Mouse (Mus musculus) embryo, embryonic 10.5 days (tissue): ENCODE measurements around the gene Rtel1.

ENCODE experiments used
- DNase-seq: peaks from one replicate; pipeline ENCODE4 v3.0.0-alpha.2; 2015; ENCODE audit warnings: low spot score

Rtel1 gene

GRCm38 (mm10) chr2:181319248-181320102 lies at the start of gene Rtel1:
Gene Rtel1, plus strand, starts transcription at chr2:181319739.
- DNase-seq = peak; percentile 95

DNA sequence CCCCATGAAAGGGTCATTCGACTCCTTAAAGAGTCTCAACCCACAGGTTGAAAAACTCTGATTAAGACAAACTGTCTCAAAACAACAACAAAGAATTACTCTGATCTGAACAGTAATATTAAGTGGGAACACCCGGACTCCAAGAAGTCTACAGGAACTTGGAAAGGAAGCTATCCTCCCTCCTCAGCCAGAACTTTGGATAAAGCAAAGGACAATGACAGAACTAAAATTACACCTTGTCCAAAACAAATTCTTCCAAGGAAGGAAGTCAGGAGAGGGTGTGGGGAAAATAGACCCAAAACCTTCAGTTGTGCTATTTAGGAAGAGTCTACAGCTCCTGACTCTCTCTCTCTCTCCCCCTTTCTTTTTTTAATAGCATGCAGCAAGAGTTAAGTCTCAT lies 47.4 kb upstream of the Rtel1 start:
- DNase-seq = no peak

GRCm38 (mm10) chr2:181273829-181274228 lies 45.7 kb upstream of the Rtel1 start:
- no peak for DNase-seq

- no peak for DNase-seq
Measured at GRCm38 (mm10) chr2:181274639-181275038, 44.9 kb upstream of the Rtel1 start.

DNA sequence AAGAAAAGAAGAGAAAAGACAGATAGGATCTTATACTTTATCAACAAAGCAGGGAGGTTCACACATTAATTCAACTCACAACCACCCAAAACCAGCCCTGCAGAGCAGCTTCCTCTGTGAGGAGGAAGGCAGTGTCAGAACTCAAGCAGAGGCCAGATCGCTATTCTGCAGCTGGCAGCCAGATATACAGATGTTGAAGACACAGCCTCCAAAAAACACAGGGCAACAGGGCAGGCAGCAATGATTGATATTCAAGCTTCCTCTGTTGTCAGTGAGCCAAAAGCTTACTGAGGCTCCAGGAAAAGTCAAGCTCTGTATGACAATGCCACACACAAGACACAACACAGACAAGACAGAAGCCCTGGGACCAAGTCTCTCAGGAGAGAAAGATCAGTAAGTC lies 42.8 kb upstream of the Rtel1 start:
- no peak for DNase-seq

DNA sequence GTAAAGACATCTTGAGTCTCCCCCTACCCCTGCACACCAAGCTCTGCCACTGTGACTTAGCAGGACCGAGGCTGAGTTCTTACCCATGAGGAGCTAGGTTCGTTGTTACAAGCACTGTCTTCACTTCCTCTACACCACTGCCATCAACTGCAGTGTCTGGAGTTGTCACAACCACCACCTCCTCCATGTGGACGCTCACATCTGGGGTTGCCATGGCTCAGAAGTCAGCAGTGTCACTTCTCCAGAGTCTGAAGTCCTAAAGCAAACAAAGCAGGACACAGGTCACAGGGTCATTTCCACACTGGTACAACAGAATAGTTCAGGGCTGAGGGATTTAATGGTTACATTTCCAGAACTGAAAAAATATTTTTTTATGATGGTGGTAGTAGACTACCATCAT lies 41.7 kb upstream of the Rtel1 start:
- no peak for DNase-seq

GRCm38 (mm10) chr2:181279968-181280367 lies 39.6 kb upstream of the Rtel1 start:
- DNase-seq = no peak

GRCm38 (mm10) chr2:181286629-181287337 lies 32.8 kb upstream of the Rtel1 start:
- peak; percentile 9 for DNase-seq

GRCm38 (mm10) chr2:181287338-181287957 lies 32.1 kb upstream of the Rtel1 start:
- peak; percentile 87 for DNase-seq

DNA sequence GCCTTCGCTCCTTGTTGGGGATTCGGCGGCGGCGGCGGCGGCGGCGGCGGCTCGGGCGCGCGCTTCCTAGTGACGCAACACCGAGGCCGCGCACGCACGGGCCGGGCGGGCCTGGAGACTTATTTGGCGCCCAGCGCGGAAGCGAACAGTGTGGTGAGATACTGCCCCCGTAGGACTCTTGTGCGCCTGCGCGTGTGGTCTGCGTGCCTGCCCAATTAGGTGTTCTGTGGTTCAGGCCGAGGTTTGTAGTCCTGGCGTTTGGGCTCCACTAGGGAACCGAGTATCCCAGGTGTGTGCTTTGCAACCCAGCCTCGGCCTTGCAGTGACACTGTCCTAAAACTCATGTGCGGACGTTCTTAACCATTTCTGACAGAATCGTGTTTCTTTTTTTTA lies 31.6 kb upstream of the Rtel1 start, which contains the start of gene Gmeb2:
Gmeb2 (minus strand) TSS at position 78 of the 393 bp plus-strand sequence.
- peak; percentile 99 for DNase-seq

- no peak for DNase-seq
Measured at GRCm38 (mm10) chr2:181288691-181289090, 30.8 kb upstream of the Rtel1 start.

DNA sequence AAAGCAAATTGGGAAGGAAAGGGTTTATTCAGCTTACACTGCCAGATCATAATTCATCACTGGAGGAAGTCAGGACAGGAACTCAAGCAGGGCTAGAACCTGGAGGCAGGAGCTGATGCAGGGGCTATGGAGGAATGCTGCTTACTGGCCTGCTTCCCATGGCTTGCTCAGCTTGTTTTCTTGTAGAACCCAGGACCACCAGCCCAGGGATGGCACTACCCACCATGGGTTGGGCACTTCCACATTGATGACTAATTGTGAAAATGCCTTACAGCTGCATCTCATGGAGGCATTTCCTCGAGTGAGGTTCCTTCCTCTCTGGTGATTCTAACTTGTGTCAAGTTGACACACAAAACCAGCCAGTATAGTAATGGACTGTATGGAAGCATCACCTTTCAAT lies 28.6 kb upstream of the Rtel1 start:
- no peak for DNase-seq

DNA sequence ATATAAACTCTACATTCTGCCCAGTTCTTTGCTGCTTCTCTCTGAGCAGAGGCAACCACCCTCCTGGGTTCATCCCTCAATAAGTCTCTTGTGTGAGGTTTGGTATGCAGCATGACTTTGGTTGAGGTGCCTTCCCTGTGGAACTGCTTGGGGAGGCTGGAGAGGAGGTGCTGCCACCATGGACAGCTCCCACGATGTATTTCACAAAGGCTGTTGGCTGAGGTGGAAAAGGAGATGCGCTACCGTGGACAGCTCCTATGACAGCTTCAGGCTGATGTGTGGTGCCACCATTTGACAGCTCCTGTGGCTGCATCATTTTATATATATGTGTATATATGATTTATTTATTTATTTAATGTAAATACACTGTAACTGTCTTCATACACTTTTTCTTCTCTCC lies 17.5 kb upstream of the Rtel1 start:
- peak; percentile 68 for DNase-seq

GRCm38 (mm10) chr2:181304944-181305343 lies 14.6 kb upstream of the Rtel1 start:
- no peak for DNase-seq

DNA sequence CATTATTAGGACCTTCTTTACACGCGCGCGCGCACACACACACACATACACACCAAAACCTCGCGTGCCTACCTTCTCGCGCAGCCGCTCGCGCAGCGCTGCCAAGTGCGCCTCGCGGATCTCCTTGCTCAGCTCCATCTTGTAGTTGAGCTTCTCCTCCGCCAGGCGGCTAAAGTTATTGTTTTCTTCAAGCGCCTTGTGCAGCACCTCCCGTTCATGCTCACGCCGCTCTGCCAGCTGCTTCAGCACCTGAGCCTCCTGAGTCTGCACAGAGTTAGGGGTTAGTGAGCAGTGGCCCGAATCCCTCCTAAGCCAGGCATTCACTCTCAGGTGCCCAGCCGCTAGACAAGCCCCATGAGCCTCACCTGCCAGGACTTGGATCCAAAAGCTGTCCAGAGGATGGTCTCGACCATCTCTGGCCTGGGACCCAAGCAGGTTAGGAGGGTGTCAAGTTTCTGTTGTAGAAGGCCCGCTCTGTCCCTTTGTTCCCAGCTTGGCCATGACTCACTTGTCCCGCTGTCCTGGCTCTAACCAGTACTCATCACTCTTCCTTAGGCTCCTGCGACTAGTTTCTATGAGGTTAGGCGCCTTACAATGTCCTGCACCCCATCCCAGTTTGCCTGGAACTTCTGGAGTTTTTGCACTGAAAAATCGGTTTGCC lies 12.3 kb upstream of the Rtel1 start:
- DNase-seq = peak; percentile 71

DNA sequence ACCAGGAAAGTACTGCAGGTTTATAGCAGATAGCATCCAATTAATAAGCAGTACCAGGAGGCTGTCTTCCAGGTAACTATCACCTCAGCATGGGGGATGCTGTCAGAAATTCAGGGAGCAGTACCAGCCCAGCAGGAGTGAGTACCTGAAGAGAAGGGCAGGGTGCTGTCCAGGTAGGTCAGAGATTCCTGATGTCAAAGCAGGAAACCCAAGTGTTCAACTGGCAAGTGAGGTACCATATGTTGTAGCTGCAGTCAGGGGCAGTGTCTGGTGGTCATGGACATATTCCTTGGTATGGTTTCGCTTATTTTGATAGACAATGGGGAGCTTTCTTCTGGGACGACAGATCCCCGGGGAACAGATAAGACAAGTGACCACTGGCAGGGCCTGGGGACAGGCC lies 7.1 kb upstream of the Rtel1 start:
- DNase-seq = no peak

GRCm38 (mm10) chr2:181313006-181313343 lies 6.6 kb upstream of the Rtel1 start:
- no peak for DNase-seq

DNA sequence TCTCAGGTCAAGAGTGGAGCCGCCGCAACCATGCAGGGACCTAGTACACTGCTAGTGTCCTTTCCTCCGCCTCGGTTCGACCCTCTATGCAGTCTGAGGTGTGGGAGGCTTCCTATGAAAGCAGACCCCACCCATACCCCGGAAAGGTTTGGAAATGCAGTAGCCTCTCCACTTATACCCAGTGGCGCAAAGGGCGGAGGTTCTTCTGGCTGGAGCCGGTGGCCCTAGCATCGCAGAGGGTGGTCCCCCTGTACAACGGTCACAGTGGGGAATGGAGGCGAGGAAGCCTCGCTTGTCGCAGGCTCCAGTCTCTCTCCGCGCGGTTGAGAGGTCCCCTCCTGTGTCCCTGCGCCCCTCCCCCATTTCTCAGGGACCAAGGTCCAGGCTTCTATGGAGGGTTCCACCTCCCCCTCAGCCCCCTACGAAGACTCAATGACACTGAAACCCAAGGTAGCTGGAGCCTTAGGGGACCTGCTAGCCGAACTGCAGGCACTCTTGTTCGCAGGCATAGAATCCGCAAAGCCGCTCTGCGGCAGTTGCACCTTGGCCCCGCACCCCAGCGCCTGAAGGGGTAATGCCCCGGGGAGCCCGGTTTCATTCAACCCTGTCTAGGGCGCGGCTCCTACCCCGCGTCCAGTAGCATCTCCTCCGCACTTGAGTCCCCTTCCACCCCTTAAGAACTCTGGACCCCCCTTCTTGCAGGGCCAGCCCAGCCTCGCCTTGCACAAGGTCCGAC lies 6.0 kb upstream of the Rtel1 start:
- DNase-seq = peak; percentile 19

- DNase-seq = peak; percentile 85
Measured at GRCm38 (mm10) chr2:181314080-181314810, 5.3 kb upstream of the Rtel1 start, which contains the start of gene Stmn3. Gene Stmn3, minus strand, starts transcription at chr2:181314500.

GRCm38 (mm10) chr2:181320103-181320499 lies 562 bp downstream of the Rtel1 start:
- no peak for DNase-seq

DNA sequence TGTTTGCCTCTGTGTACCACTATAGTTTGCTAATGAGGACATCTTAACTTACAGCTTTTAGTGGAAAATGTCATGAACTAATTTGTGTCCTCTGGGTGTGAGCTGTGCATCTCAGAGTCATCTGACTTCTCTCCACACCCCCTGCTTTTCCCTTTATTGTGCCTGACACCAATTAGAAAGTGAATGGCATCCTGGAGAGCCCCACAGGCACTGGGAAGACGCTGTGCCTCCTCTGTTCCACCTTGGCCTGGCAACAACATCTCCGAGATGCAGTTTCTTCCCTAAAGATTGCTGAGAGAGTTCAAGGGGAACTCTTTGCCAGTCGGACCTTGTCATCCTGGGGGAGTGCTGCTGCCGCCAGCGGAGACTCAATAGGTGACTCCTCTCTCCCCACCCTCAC lies 2.6 kb downstream of the Rtel1 start:
- no peak for DNase-seq
